Mouse (Mus musculus): ENCODE measurements around the gene Ms4a4a.
"Not testable (repeated sequence)": the region's sequence is repeated elsewhere in the genome, so short reads cannot be mapped to it uniquely, and the experiment has no call there.

Gene Ms4a4a

GRCm38 (mm10) chr19:11375273-11375672, at the start of gene Ms4a4a:
Ms4a4a (plus strand) TSS chr19:11375523.
- DNase-seq (ENCODE audit: low spot score), result no peak

GRCm38 (mm10) chr19:11335932-11336331, 39.4 kb upstream of the Ms4a4a start, which contains the start of gene Ms4a7:
Ms4a7 (minus strand) TSS chr19:11336146.
- DNase-seq (ENCODE audit: low spot score), result no peak

GRCm38 (mm10) chr19:11343147-11343546, 32.2 kb upstream of the Ms4a4a start:
- no peak for DNase-seq (ENCODE audit: low spot score)

DNA sequence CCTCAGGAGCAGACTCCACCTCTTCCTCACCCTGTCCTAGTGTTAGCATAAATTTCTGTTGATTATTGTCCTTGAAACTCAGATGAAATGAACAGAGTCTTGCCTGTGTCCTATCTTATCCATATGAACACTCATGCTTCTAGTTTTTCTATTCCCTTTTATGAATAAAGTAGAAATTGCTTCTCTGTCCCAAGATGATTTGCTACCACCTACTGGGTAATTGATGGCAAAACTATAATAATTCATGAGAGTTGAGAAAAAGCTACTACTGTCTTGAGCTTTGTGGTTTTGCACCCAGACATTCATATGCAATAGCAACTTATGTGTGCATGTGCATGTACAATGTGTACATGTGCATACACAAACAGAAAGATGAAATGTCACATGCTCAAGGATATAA, 31.3 kb upstream of the Ms4a4a start:
- DNase-seq (ENCODE audit: low spot score), result no peak

DNA sequence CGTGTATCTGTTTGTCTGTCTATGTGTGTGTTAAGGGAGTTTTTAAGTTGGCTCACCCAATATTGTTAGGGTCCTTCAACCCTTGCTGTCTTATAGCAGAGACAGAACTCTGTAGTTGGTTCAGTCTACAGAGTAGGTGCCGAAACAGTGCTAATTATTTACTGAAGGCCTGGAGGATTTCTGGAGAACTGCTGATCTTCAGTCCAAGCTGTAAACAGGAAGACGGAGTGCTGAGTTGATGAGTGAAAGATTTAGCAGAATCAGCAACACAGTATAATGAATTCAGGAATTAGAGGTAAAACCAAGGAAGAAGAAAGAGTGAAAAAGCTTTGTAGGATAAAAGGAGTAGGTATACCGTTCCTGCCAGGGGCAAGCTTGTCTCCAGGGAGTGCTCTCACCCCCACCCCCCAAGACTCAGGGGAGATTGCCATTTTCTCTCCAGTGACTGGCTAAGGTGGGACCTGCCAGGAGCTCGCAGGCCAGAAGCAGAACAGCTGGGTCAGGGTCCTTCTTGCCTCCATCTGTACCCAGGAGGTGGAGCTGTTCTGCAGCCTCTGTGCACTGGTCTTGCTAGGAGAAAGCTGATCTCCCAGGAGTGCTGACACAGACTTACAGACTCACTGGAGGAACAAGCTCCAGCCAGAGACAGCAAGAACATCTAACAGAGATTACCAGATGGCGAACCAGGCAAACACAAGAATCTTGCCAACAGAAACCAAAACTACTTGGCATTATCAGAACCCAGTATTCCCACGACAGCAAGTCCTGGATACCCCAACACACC, 25.4 kb upstream of the Ms4a4a start:
- no peak for DNase-seq (ENCODE audit: low spot score)

DNA sequence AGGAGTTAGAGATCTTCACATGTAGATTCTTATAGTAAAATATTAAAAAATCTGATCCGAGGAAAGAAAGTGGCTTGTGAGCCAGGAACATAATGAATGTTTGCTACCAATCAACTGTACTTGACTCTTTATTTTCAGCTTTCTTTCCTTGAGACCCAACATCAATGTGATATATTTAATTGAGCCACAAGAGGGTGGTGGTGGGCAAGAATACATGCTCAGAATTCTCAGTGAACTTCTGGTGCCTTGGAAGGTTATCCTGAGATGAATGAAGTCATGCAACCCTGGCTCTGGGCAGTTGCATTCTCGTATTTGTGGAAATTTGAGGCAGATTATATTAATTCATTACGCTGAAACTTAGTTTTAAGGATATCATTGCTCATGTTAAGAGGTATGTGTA, 23.4 kb upstream of the Ms4a4a start:
- no peak for DNase-seq (ENCODE audit: low spot score)

GRCm38 (mm10) chr19:11355730-11356129, 19.6 kb upstream of the Ms4a4a start:
- DNase-seq (ENCODE audit: low spot score), result no peak

GRCm38 (mm10) chr19:11360106-11360505, 15.2 kb upstream of the Ms4a4a start:
- DNase-seq (ENCODE audit: low spot score), result no peak

DNA sequence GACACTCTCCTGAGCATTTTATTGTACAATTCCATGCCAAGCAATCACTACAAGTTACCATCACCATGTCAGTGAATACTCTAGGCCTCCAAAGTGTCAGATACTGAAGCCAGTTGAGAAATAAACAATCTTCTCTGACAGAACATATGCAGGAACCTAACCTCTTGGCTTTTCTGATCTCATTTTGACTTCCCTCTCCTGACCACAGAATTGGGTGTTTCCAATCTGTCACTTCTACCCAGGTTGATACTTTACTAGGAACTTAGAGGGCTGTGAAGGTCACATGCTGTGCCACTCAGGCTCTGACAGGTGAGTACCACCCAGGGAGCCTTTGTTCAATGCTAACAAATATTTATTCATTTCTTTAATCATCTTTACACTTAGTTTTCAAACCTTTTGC, 13.3 kb upstream of the Ms4a4a start:
- no peak for DNase-seq (ENCODE audit: low spot score)

DNA sequence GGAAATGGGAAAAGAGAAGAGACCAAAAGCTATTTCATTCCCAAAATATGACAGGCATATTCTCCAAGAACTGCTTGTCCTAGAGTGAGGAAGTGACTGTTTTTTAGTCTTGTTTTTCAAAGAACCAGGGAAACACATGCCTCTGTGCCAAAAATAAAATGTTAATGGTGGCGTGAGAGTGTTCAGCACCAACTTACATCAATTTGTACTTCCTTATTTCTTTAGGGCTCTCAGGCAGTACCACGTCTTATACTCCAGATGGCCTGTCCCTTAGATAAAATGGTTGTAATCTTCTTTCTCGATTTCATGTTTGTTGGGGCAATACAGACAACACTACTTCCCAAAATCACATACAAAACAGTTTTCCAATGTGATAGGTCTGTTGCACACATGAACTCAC, 7.0 kb upstream of the Ms4a4a start:
- no peak for DNase-seq (ENCODE audit: low spot score)

GRCm38 (mm10) chr19:11371181-11371580, 4.1 kb upstream of the Ms4a4a start:
- no peak for DNase-seq (ENCODE audit: low spot score)

GRCm38 (mm10) chr19:11376399-11376798, 1.1 kb downstream of the Ms4a4a start:
- DNase-seq (ENCODE audit: low spot score), result no peak

GRCm38 (mm10) chr19:11387109-11387508, 11.8 kb downstream of the Ms4a4a start:
- no peak for DNase-seq (ENCODE audit: low spot score)

DNA sequence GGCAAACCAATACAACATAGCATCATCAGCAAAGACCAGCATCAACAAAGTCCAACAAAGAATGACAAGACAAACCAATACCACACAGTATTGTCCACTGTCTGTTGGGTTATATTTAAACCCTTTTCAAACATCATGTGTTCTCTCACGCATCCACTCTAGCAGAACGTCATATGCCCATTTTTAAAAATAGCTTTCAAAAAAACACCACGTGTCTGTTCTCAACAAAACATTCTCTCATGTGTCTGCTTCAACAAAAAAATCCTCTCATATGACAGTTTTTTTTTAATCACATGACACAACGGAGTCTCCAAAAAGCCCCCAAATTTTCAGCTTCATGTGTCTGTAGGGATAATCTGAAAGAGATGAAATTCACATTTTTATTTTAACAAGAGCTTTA, 12.4 kb downstream of the Ms4a4a start:
- no peak for DNase-seq (ENCODE audit: low spot score)

DNA sequence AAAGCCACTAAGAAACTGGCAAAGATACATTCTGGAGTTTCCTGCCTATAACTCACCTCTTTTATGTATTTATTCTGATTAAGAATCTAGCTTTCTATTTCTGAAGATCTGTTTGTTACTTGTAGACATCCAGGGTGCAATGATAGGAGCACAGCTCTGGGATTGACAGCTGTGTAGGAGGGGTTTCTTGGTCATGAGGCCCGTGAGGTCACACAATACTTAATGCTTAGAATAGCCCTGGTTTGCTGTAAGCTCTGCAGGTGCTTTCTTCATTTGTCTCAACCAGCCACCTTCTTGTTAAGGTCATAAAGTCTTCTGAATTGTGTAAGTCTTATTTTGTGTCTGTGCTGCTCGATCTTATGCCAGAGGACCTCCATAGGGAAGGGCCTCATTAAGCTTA, 13.6 kb downstream of the Ms4a4a start:
- DNase-seq (ENCODE audit: low spot score), result no peak

DNA sequence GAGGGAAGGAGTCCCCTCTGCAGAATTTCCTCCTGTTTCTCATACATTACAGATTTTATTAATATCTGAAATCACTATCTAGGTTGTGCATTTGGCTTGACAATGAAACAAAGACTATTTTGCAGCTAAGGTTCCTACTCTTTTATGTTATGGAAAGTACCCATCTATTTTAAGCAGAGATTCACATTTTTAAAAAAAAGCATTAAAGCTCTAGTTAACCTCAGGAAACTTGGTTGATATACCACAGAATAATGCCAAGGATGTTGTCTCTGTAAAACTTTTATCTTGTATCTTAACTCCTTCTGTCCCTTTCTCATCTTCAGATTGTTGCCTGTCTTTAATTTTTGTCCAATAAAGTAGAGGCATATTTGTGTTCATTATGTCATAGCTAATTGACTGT, 20.4 kb downstream of the Ms4a4a start:
- DNase-seq (ENCODE audit: low spot score), result no peak

DNA sequence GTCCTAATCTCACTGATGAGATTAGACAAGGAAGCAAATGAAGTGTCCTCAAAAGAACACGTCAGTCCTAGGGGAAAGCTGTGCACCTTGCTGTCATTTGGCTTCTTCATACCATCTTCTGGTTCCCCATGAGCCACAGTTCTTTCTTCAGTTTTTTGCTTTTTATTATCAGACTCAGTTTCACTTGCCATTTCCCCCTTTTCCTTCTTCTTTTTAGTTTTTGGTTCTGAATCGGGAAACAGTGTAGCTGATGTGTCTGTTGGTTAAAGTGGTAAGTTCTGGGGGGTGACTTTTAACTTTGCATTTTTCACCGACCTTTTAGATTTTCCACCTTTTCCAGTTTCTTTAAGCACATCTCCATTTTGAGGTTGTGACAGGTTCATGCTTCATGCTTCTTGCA, 29.2 kb downstream of the Ms4a4a start, which contains the start of gene Ms4a4c:
Gene Ms4a4c, plus strand, starts transcription at position 244 of the 400 bp plus-strand sequence.
- no peak for DNase-seq (ENCODE audit: low spot score)

DNA sequence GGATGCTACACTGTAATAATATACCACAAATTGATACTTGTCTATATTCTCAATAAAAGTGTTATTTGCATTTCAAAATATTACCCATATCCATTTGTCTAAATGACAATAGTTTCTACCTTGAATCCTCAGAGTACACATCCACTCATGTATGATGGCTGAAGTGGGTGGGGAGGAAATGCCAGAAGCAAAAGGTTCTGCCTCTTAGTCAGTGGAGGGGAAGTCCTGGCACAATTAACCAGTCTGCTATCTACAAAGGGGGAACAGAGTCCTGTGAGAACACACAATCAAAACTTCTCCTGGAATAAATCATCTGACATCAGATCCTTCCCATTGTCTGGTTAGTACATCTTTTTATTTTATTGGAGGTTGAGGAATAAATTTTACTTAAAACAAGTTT, 32.1 kb downstream of the Ms4a4a start:
- DNase-seq (ENCODE audit: low spot score), result no peak

DNA sequence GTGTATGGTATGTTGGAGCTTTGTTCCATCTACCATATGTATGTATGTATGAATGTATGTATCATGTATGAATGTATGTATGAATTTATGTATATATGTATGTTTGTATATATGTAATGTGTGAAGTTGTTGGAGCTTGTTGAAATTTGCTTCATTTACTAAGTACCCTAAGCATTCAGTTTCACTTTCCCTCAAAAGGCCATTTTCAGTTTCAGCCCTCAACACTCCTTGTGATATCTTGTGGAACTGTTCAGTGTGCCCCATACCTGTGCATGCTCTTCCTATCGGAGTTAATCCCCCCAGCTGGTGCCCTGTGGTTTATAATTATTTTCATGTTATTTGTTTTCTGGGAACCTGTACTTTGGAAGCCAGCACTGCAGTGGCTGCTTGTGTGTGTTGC, 33.3 kb downstream of the Ms4a4a start:
- DNase-seq (ENCODE audit: low spot score), result no peak

DNA sequence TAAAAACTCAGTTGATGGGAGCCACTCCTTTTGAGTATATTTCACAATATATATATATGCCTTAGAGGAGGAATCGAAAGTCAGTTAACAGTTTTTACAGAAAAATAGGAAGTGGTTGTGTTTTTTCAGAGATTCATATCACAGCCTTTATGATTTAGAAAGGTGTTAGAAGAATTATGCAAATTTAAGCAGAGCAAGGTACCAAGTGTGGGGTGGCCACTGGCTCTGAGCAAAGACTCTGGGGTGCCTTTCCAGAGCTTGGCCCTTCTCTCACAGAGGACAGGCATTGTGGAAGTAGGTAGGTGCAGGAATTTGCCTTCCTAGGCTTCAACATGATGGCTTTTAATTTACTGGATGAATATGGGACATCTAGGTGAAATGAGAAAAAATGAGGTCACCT, 36.3 kb downstream of the Ms4a4a start:
- no peak for DNase-seq (ENCODE audit: low spot score)

- no peak for DNase-seq (ENCODE audit: low spot score)
Observed at GRCm38 (mm10) chr19:11414084-11414483, 38.8 kb downstream of the Ms4a4a start.

GRCm38 (mm10) chr19:11415581-11415980, 40.3 kb downstream of the Ms4a4a start:
- DNase-seq (ENCODE audit: low spot score), result no peak

GRCm38 (mm10) chr19:11418865-11419264, 43.5 kb downstream of the Ms4a4a start:
- DNase-seq (ENCODE audit: low spot score), result not testable (repeated sequence)

DNA sequence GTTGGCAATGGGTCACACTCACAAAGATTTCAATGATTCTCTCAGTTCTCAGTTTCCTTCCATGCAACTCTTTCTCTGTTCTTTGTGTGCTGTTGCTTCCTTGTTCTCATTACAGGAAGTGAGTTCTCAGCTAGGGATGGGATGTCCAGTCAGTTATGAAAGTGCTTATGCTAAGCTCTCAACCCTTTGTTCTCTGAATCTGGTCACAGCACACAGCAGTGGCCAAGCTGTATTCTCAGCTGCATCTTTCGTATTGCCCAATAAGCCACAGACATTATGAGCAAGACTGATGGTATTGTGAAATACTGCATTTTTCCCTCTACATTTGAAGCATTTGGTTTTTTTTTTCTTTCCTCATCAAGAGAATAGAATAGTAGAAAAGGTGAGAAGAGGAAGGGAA, 55.9 kb downstream of the Ms4a4a start:
- DNase-seq (ENCODE audit: low spot score), result not testable (repeated sequence)

Data from c-Kit-positive CD71-positive TER-119-positive erythroid progenitor cells, embryonic 14.5 days (primary cell).